Mouse (Mus musculus) ES-Bruce4 (cell line): Measurements from ENCODE around the gene Abhd8.

Experiments used
- CTCF ChIP-seq: IDR thresholded peaks from one replicate; pipeline ENCODE4 v1.8.1; 2011; ENCODE audit warnings: low read depth, low read length
- EP300 ChIP-seq: IDR thresholded peaks from 2 replicates; pipeline ENCODE4 v1.6.1; 2011; ENCODE audit warnings: low read depth, low read length; ENCODE audit not compliant: insufficient read depth

GRCm38 (mm10) chr8:71462191-71462590, 1.3 kb downstream of the Abhd8 start:
- no peak for TF ChIP-seq EP300
- no peak for TF ChIP-seq CTCF
